Mouse (Mus musculus) CD4-positive naive resting alpha-beta T cell, adult 57 days (primary cell): ENCODE measurements around the gene Cyp2c37. TPM values are rescaled to one million over a fixed set of nuclear protein-coding genes. Genes with fewer than 3 reads are reported as not detected.

Experiments used
- total RNA-seq: library from RNA; stranded (reverse); gene quantifications from one replicate; pipeline ENCODE4 v1.2.4, GENCODE M21; 2023

Cyp2c37 gene
- total RNA-seq, result not detected

DNA sequence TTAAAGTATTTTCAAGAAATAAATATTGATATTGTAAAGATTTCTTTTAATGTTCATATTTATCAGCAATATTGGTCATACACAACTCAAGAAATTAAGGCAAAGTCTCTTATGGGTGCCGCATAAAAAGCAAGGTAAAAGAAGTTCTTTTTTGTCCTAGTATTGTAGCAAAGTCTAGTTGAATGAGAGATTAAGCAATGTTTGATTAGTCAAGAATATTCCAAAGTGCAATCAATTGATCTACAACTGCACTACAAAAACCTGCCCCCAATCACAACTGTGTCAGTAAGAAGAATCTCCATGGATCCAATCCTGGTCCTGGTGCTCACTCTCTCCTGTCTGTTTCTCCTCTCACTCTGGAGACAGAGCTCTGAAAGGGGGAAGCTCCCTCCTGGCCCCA, at the start of gene Cyp2c37:
Cyp2c37 (plus strand) TSS at position 285 of the 400 bp plus-strand sequence.

Other genes starting within 250 kb of the Cyp2c37 start
- not detected for gene Cyp2c40, start 179.6 kb upstream of the Cyp2c37 start, total RNA-seq
- not detected for gene Cyp2c69, start 105.6 kb upstream of the Cyp2c37 start, total RNA-seq
- gene Cyp2c54, start 81.4 kb downstream of the Cyp2c37 start, total RNA-seq, result not detected
- not detected for gene Cyp2c50, start 97.3 kb downstream of the Cyp2c37 start, total RNA-seq
- not detected for gene Cyp2c70, start 194.9 kb downstream of the Cyp2c37 start, total RNA-seq